Mouse (Mus musculus): ENCODE results near the gene Macrod2.

Gene Macrod2

GRCm38 (mm10) chr2:141073981-141074855 lies 679.1 kb downstream of the Macrod2 start:
- DNase-seq (ENCODE audit: low spot score) = no peak

- no peak for DNase-seq (ENCODE audit: low spot score)
Observed at GRCm38 (mm10) chr2:141078221-141078620, 683.1 kb downstream of the Macrod2 start.

- no peak for DNase-seq (ENCODE audit: low spot score)
Observed at GRCm38 (mm10) chr2:141091320-141091719, 696.2 kb downstream of the Macrod2 start.

- no peak for DNase-seq (ENCODE audit: low spot score)
Observed at GRCm38 (mm10) chr2:141117579-141117978, 722.5 kb downstream of the Macrod2 start.

GRCm38 (mm10) chr2:141123875-141124274 lies 728.8 kb downstream of the Macrod2 start:
- no peak for DNase-seq (ENCODE audit: low spot score)

GRCm38 (mm10) chr2:141125638-141126037 lies 730.5 kb downstream of the Macrod2 start:
- DNase-seq (ENCODE audit: low spot score) = no peak

- DNase-seq (ENCODE audit: low spot score) = no peak
Observed at GRCm38 (mm10) chr2:141142266-141142665, 747.2 kb downstream of the Macrod2 start.

GRCm38 (mm10) chr2:141152011-141152772 lies 757.1 kb downstream of the Macrod2 start:
- no peak for DNase-seq (ENCODE audit: low spot score)

- no peak for DNase-seq (ENCODE audit: low spot score)
Observed at GRCm38 (mm10) chr2:141155972-141156371, 760.9 kb downstream of the Macrod2 start.

GRCm38 (mm10) chr2:141156979-141157593 lies 762.0 kb downstream of the Macrod2 start:
- DNase-seq (ENCODE audit: low spot score) = no peak

GRCm38 (mm10) chr2:141158161-141158560 lies 763.1 kb downstream of the Macrod2 start:
- DNase-seq (ENCODE audit: low spot score) = no peak

GRCm38 (mm10) chr2:141163918-141164317 lies 768.8 kb downstream of the Macrod2 start:
- DNase-seq (ENCODE audit: low spot score) = no peak

GRCm38 (mm10) chr2:141169586-141169985 lies 774.5 kb downstream of the Macrod2 start:
- DNase-seq (ENCODE audit: low spot score) = no peak

- DNase-seq (ENCODE audit: low spot score) = no peak
Observed at GRCm38 (mm10) chr2:141173167-141173566, 778.1 kb downstream of the Macrod2 start.

- no peak for DNase-seq (ENCODE audit: low spot score)
Observed at GRCm38 (mm10) chr2:141173607-141174006, 778.5 kb downstream of the Macrod2 start.

- no peak for DNase-seq (ENCODE audit: low spot score)
Observed at GRCm38 (mm10) chr2:141180656-141181055, 785.5 kb downstream of the Macrod2 start.

GRCm38 (mm10) chr2:141182034-141182759 lies 787.1 kb downstream of the Macrod2 start:
- DNase-seq (ENCODE audit: low spot score) = no peak

GRCm38 (mm10) chr2:141194476-141194875 lies 799.4 kb downstream of the Macrod2 start:
- no peak for DNase-seq (ENCODE audit: low spot score)

- no peak for DNase-seq (ENCODE audit: low spot score)
Observed at GRCm38 (mm10) chr2:141200481-141200880, 805.4 kb downstream of the Macrod2 start.

GRCm38 (mm10) chr2:141201303-141202014 lies 806.4 kb downstream of the Macrod2 start:
- no peak for DNase-seq (ENCODE audit: low spot score)

- no peak for DNase-seq (ENCODE audit: low spot score)
Observed at GRCm38 (mm10) chr2:141202015-141202364, 806.9 kb downstream of the Macrod2 start.
